Mouse (Mus musculus) midbrain, embryonic 16.5 days (tissue): ENCODE data around the gene Zkscan7. TPM values are rescaled to one million over a fixed set of nuclear protein-coding genes. Genes with fewer than 3 reads are reported as not detected.
"Not testable (repeated sequence)": the region's sequence is repeated elsewhere in the genome, so short reads cannot be mapped to it uniquely, and the experiment has no call there.

Source experiments
- ATAC-seq: fragments of 200-750 bp; cut with Nextera tagmentation; 2 replicates; pipeline ENCODE4 v1.8.0; 2017; ENCODE audit warnings: moderate TSS enrichment
- H3K27ac ChIP-seq: fragments of 300-500 bp; sonication (generic); 2 replicates; pipeline ENCODE4 v1.5.1; 2014; ENCODE audit warnings: mild to moderate bottlenecking, low read length, mixed read lengths
- H3K27me3 ChIP-seq: fragments of 300-500 bp; sonication (generic); 2 replicates; pipeline ENCODE4 v1.6.1; 2014; ENCODE audit warnings: low read depth, low read length, mixed read lengths; ENCODE audit not compliant: control insufficient read depth, insufficient read depth
- H3K36me3 ChIP-seq: fragments of 300-500 bp; sonication (generic); 2 replicates; pipeline ENCODE4 v1.6.1; 2014; ENCODE audit warnings: mild to moderate bottlenecking, low read length, moderate library complexity, mixed read lengths; ENCODE audit not compliant: control insufficient read depth, insufficient read depth
- H3K4me1 ChIP-seq: fragments of 300-500 bp; sonication (generic); 2 replicates; pipeline ENCODE4 v1.6.1; 2014; ENCODE audit warnings: mild to moderate bottlenecking, low read length, mixed read lengths; ENCODE audit not compliant: control insufficient read depth, insufficient read depth
- H3K4me2 ChIP-seq: fragments of 300-500 bp; sonication (generic); 2 replicates; pipeline ENCODE4 v1.6.1; 2014; ENCODE audit warnings: mild to moderate bottlenecking, low read length, mixed read lengths
- H3K4me3 ChIP-seq: fragments of 300-500 bp; sonication (generic); 2 replicates; pipeline ENCODE4 v1.5.1; 2014; ENCODE audit warnings: low read depth, mild to moderate bottlenecking, low read length, moderate library complexity, mixed read lengths
- H3K9ac ChIP-seq: fragments of 300-500 bp; sonication (generic); 2 replicates; pipeline ENCODE4 v1.6.1; 2014; ENCODE audit warnings: low read depth, low read length, mixed read lengths
- H3K9me3 ChIP-seq: fragments of 300-500 bp; sonication (generic); replicated peaks from 2 replicates; pipeline ENCODE4 v1.6.1; 2014; ENCODE audit warnings: mild to moderate bottlenecking, low read length, mixed read lengths; ENCODE audit not compliant: control insufficient read depth, poor library complexity, severe bottlenecking
- WGBS: fragments of 180-500 bp; shearing (Covaris S2); extraction: QIAGEN DNeasy Blood & Tissue Kit; methylation state at CpG from one replicate; pipeline ENCODE4 v1.1.7; 2014; 5-methylcytosine and 5-hydroxymethylcytosine counted together
- polyA plus RNA-seq: library from polyadenylated mRNA; unstranded; fragments of >200 nt; fragmentation: Nextera tagmentation; extraction: Ambion mirVana; gene quantifications from 2 replicates; pipeline ENCODE4 v1.2.1, GENCODE M21; 2015

Gene Zkscan7
- polyA plus RNA-seq, 1 experiment from 2014 or later = 4.9 TPM

DNA sequence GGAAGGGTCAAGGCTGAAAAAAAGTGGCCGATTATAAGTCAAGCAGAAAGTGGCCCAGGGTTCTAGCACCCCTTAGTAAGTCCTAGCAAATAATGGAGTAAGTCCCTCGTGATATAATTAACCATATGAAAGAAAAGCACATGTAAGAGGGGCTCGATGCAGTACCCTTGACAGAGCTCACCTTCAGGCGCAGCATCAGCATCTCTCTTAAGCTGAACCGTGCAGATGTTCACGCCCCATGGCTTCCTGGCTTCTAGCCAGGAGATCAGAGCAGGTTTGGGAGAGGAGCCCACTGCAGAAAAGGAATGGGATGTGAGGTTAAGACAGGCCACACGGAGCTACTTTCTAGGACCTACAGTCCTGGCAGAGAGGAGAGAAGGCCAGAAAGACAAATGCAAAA lies 31.0 kb upstream of the Zkscan7 start:
- Histone ChIP-seq H3K27ac (no peak overlapping the region), H3K9me3 (no peaks in the 10 kb centered on the region), H3K4me2 (no peak overlapping the region), H3K4me3 (no peak overlapping the region), H3K36me3 (peaks cover 79% of the 10 kb centered on the region), H3K9ac (no peak overlapping the region), H3K4me1 (no peaks in the 10 kb centered on the region), H3K27me3 (no peaks in the 10 kb centered on the region)
- no peak for ATAC-seq
- WGBS = 91% methylated on average over 7 of the region's 7 CpGs

- H3K4me3 ChIP-seq, H3K4me1 ChIP-seq, H3K9ac ChIP-seq, H3K27ac ChIP-seq, H3K9me3 ChIP-seq, H3K27me3 ChIP-seq, H3K4me2 ChIP-seq, ATAC-seq: not testable (repeated sequence)
- peaks cover 81% of the 10 kb centered on the region for H3K36me3 ChIP-seq
- WGBS = 95% methylated on average over 2 of the region's 7 CpGs
Observed at GRCm38 (mm10) chr9:122855141-122855540, 30.3 kb upstream of the Zkscan7 start.

DNA sequence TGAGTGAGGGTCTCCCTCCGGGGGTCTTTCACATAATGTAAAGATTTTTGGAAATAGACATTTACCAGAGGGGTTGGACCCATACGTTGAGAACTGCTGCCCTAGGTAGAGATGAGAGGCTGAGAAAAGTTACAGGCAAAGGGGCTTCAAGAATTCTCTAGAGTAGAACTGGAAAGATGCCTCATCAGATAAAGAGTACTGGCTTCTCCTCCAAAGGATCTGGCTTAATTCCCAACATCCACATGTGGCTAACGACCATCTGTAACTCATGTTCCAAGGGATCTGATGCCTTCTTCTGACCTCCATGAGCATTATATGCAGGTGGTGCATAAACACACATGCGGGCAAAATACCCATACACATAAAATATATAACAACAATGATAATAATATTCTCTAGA lies 29.9 kb upstream of the Zkscan7 start:
- H3K4me1 ChIP-seq = no peaks in the 10 kb centered on the region
- H3K27ac ChIP-seq = no peak overlapping the region
- no peaks in the 10 kb centered on the region for H3K27me3 ChIP-seq
- no peak overlapping the region for H3K9ac ChIP-seq
- H3K36me3 ChIP-seq = peaks cover 83% of the 10 kb centered on the region
- ATAC-seq = no peak
- H3K4me2 ChIP-seq = no peak overlapping the region
- H3K4me3 ChIP-seq = no peak overlapping the region
- no peaks in the 10 kb centered on the region for H3K9me3 ChIP-seq
- 97% methylated on average over 4 of the region's 4 CpGs for WGBS

GRCm38 (mm10) chr9:122856716-122857115 lies 28.8 kb upstream of the Zkscan7 start:
- no peak overlapping the region for H3K4me2 ChIP-seq
- no peak overlapping the region for H3K4me3 ChIP-seq
- no peak for ATAC-seq
- WGBS = 97% methylated on average over 3 of the region's 3 CpGs
- no peaks in the 10 kb centered on the region for H3K27me3 ChIP-seq
- H3K27ac ChIP-seq = no peak overlapping the region
- H3K9me3 ChIP-seq = 0 out of 2 replicates have a peak, but pooled peaks cover 3% of the 10 kb centered on the region
- peaks cover 86% of the 10 kb centered on the region for H3K36me3 ChIP-seq
- H3K4me1 ChIP-seq = no peaks in the 10 kb centered on the region
- H3K9ac ChIP-seq = no peak overlapping the region

GRCm38 (mm10) chr9:122860752-122861151 lies 24.7 kb upstream of the Zkscan7 start:
- no peaks in the 10 kb centered on the region for H3K27me3 ChIP-seq
- no peak overlapping the region for H3K27ac ChIP-seq
- peaks cover 17% of the 10 kb centered on the region for H3K4me1 ChIP-seq
- 0 out of 2 replicates have a peak, but pooled peaks cover 3% of the 10 kb centered on the region for H3K9me3 ChIP-seq
- H3K9ac ChIP-seq = no peak overlapping the region
- peaks cover 55% of the 10 kb centered on the region for H3K36me3 ChIP-seq
- no peak overlapping the region for H3K4me2 ChIP-seq
- ATAC-seq = no peak
- H3K4me3 ChIP-seq = no peak overlapping the region

- no peak overlapping the region for H3K4me2 ChIP-seq
- peaks cover 32% of the 10 kb centered on the region for H3K36me3 ChIP-seq
- ATAC-seq = no peak
- H3K27me3 ChIP-seq = no peaks in the 10 kb centered on the region
- no peak overlapping the region for H3K4me3 ChIP-seq
- H3K27ac ChIP-seq = no peak overlapping the region
- H3K9me3 ChIP-seq = 0 out of 2 replicates have a peak, but pooled peaks cover 5% of the 10 kb centered on the region
- H3K9ac ChIP-seq = no peak overlapping the region
- H3K4me1 ChIP-seq = peaks cover 17% of the 10 kb centered on the region
- WGBS = 94% methylated on average over 2 of the region's 2 CpGs
Observed at GRCm38 (mm10) chr9:122863731-122864130, 21.8 kb upstream of the Zkscan7 start.

DNA sequence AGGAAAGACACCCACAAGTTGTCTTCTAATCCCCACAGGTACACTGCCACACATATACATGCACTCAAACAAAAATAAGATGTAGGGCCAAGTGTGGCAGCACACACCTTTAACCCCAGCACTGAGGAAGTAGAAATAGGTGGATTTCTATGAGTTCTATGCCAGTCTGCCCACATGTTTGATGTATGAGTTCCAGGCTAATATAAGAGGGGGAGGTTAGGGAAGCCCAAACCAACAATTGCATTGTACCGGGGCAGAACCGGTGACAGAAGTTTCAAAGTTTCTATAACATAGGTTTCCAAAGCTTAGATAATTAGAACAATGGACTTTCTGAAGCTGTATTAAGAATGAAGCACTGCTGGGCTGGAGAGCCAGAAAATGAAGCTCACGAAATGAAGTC lies 20.6 kb upstream of the Zkscan7 start:
- Histone ChIP-seq H3K27me3 (no peaks in the 10 kb centered on the region), H3K27ac (no peak overlapping the region), H3K9me3 (0 out of 2 replicates have a peak, but pooled peaks cover 5% of the 10 kb centered on the region), H3K4me3 (peak overlapping the region; percentile 93), H3K4me2 (peak overlapping the region; percentile 86), H3K36me3 (peaks cover 21% of the 10 kb centered on the region), H3K9ac (peak overlapping the region; percentile 90), H3K4me1 (peaks cover 17% of the 10 kb centered on the region)
- WGBS = 69% methylated on average over 3 of the region's 3 CpGs
- no peak for ATAC-seq

GRCm38 (mm10) chr9:122865697-122866166 lies 19.8 kb upstream of the Zkscan7 start, which contains the start of gene Zfp445:
Gene Zfp445, minus strand, starts transcription at chr9:122866006.
- peak; percentile 95 for ATAC-seq
- Histone ChIP-seq H3K4me3 (peak within 1 kb of the TSS; percentile 93), H3K36me3 (peaks cover 13% of the 10 kb centered on the region), H3K4me1 (peaks cover 17% of the 10 kb centered on the region), H3K4me2 (peak within 1 kb of the TSS; percentile 86), H3K27me3 (no peaks in the 10 kb centered on the region), H3K9me3 (0 out of 2 replicates have a peak, but pooled peaks cover 5% of the 10 kb centered on the region), H3K27ac (peak within 1 kb of the TSS; percentile 86), H3K9ac (peak within 1 kb of the TSS; percentile 90)
- under 1% methylated on average over 34 of the region's 34 CpGs for WGBS

- Histone ChIP-seq H3K4me1 (peaks cover 17% of the 10 kb centered on the region), H3K4me2 (peak overlapping the region; percentile 67), H3K9me3 (0 out of 2 replicates have a peak, but pooled peaks cover 2% of the 10 kb centered on the region), H3K4me3 (peak overlapping the region; percentile 93), H3K9ac (peak overlapping the region; percentile 90; the same call in 1 of the 2 replicates), H3K27ac (peak overlapping the region; percentile 86), H3K36me3 (peaks cover 8% of the 10 kb centered on the region), H3K27me3 (no peaks in the 10 kb centered on the region)
- WGBS = 89% methylated on average over 4 of the region's 4 CpGs
- ATAC-seq = no peak; the same call in none of the 2 replicates
Observed at GRCm38 (mm10) chr9:122866192-122866591, 19.3 kb upstream of the Zkscan7 start.
